Mouse (Mus musculus): ENCODE results near the gene Lamtor3. TPM values are rescaled to one million over a fixed set of nuclear protein-coding genes. Genes with fewer than 3 reads are reported as not detected.

The Lamtor3 gene
- polyA plus RNA-seq, 1 experiment from 2014 or later: 90.1 TPM

- Histone ChIP-seq H3K9me3 (no peaks in the 10 kb centered on the region), H3K36me3 (replicated peaks) (no peaks in the 10 kb centered on the region), H3K27ac (no peak overlapping the region), H3K27me3 (ENCODE audit: poor library complexity, severe bottlenecking) (no peaks in the 10 kb centered on the region), H3K4me1 (peaks cover 28% of the 10 kb centered on the region), H3K4me3 (no peak overlapping the region)
- DNase-seq (ENCODE audit: extremely low spot score, low spot score): no peak
- 95% methylated on average over 7 of the region's 7 CpGs for WGBS
Observed at GRCm38 (mm10) chr3:137972989-137973388, 54.7 kb downstream of the Lamtor3 start.

GRCm38 (mm10) chr3:137974306-137974705 is 56.0 kb downstream of the Lamtor3 start:
- DNase-seq (ENCODE audit: extremely low spot score, low spot score): no peak
- Histone ChIP-seq H3K4me3 (no peak overlapping the region), H3K27me3 (ENCODE audit: poor library complexity, severe bottlenecking) (no peaks in the 10 kb centered on the region), H3K36me3 (replicated peaks) (no peaks in the 10 kb centered on the region), H3K9me3 (no peaks in the 10 kb centered on the region), H3K27ac (no peak overlapping the region), H3K4me1 (peaks cover 35% of the 10 kb centered on the region)
- 86% methylated on average over 8 of the region's 8 CpGs for WGBS

GRCm38 (mm10) chr3:137975435-137975834 is 57.1 kb downstream of the Lamtor3 start:
- Histone ChIP-seq H3K27ac (no peak overlapping the region), H3K36me3 (replicated peaks) (no peaks in the 10 kb centered on the region), H3K27me3 (ENCODE audit: poor library complexity, severe bottlenecking) (0 out of 2 replicates have a peak, but pooled peaks cover 2% of the 10 kb centered on the region), H3K4me3 (no peak overlapping the region), H3K9me3 (no peaks in the 10 kb centered on the region), H3K4me1 (peaks cover 34% of the 10 kb centered on the region)
- WGBS: 83% methylated on average over 7 of the region's 7 CpGs
- DNase-seq (ENCODE audit: extremely low spot score, low spot score): no peak

GRCm38 (mm10) chr3:137975856-137976423 is 57.6 kb downstream of the Lamtor3 start:
- Histone ChIP-seq H3K27ac (no peak overlapping the region), H3K4me1 (peaks cover 39% of the 10 kb centered on the region), H3K9me3 (no peaks in the 10 kb centered on the region), H3K36me3 (replicated peaks) (no peaks in the 10 kb centered on the region), H3K4me3 (no peak overlapping the region), H3K27me3 (ENCODE audit: poor library complexity, severe bottlenecking) (0 out of 2 replicates have a peak, but pooled peaks cover 4% of the 10 kb centered on the region)
- 91% methylated on average over 17 of the region's 17 CpGs for WGBS
- no peak for DNase-seq (ENCODE audit: extremely low spot score, low spot score)

- Histone ChIP-seq H3K9me3 (no peaks in the 10 kb centered on the region), H3K27ac (peak overlapping the region; percentile 86), H3K36me3 (replicated peaks) (no peaks in the 10 kb centered on the region), H3K4me3 (0 out of 2 replicates have a peak overlapping the region, but pooled peaks have one; percentile 3), H3K4me1 (peaks cover 47% of the 10 kb centered on the region), H3K27me3 (ENCODE audit: poor library complexity, severe bottlenecking) (0 out of 2 replicates have a peak, but pooled peaks cover 4% of the 10 kb centered on the region)
- peak; percentile 64 for DNase-seq (ENCODE audit: extremely low spot score, low spot score)
- WGBS: 17% methylated on average over 9 of the region's 9 CpGs
Observed at GRCm38 (mm10) chr3:137976943-137977628, 58.8 kb downstream of the Lamtor3 start.

GRCm38 (mm10) chr3:137977629-137978041 is 59.3 kb downstream of the Lamtor3 start:
- WGBS: 15% methylated on average over 6 of the region's 6 CpGs
- H3K27ac ChIP-seq: peak overlapping the region; percentile 86
- H3K4me3 ChIP-seq: 0 out of 2 replicates have a peak overlapping the region, but pooled peaks have one; percentile 3
- no peaks in the 10 kb centered on the region for H3K9me3 ChIP-seq
- H3K27me3 ChIP-seq (ENCODE audit: poor library complexity, severe bottlenecking): 0 out of 2 replicates have a peak, but pooled peaks cover 4% of the 10 kb centered on the region
- peaks cover 47% of the 10 kb centered on the region for H3K4me1 ChIP-seq
- no peaks in the 10 kb centered on the region for H3K36me3 ChIP-seq (replicated peaks)
- DNase-seq (ENCODE audit: extremely low spot score, low spot score): peak; percentile 44

- Histone ChIP-seq H3K4me3 (no peak overlapping the region), H3K9me3 (no peaks in the 10 kb centered on the region), H3K27me3 (ENCODE audit: poor library complexity, severe bottlenecking) (0 out of 2 replicates have a peak, but pooled peaks cover 4% of the 10 kb centered on the region), H3K36me3 (replicated peaks) (no peaks in the 10 kb centered on the region), H3K4me1 (peaks cover 47% of the 10 kb centered on the region), H3K27ac (peak overlapping the region; percentile 86; the same call in 1 of the 2 replicates)
- 69% methylated on average over 5 of the region's 5 CpGs for WGBS
- no peak for DNase-seq (ENCODE audit: extremely low spot score, low spot score)
Observed at GRCm38 (mm10) chr3:137978233-137978632, 59.9 kb downstream of the Lamtor3 start.

Other genes with a start within 250 kb of the Lamtor3 start
- not detected in 2 replicates for gene Gm21962, start 247.0 kb upstream of the Lamtor3 start, polyA plus RNA-seq (2016; fragmentation: Nextera tagmentation; extraction: Ambion mirVana)
- gene H2afz, start 54.0 kb upstream of the Lamtor3 start, polyA plus RNA-seq (2016; fragmentation: Nextera tagmentation; extraction: Ambion mirVana): 3,633 and 3,684 TPM in 2 replicates
- gene Dnajb14, start 50.8 kb upstream of the Lamtor3 start, polyA plus RNA-seq (2016; fragmentation: Nextera tagmentation; extraction: Ambion mirVana): 5.3 and 5.5 TPM in 2 replicates
- gene Dapp1, start 63.0 kb downstream of the Lamtor3 start, polyA plus RNA-seq (2016; fragmentation: Nextera tagmentation; extraction: Ambion mirVana): 2.2 and 3.5 TPM in 2 replicates
- gene 1110002E22Rik, start 146.5 kb downstream of the Lamtor3 start, polyA plus RNA-seq (2016; fragmentation: Nextera tagmentation; extraction: Ambion mirVana): 0.02 TPM in 1 of 2 replicates, not detected in the other
- not detected in 2 replicates for gene Gm5105, start 148.9 kb downstream of the Lamtor3 start, polyA plus RNA-seq (2016; fragmentation: Nextera tagmentation; extraction: Ambion mirVana)
- 19.7 and 20.1 TPM in 2 replicates for gene Trmt10a, start 224.9 kb downstream of the Lamtor3 start, polyA plus RNA-seq (2016; fragmentation: Nextera tagmentation; extraction: Ambion mirVana)
- 11.1 and 11.4 TPM in 2 replicates for gene Mttp, start 226.5 kb downstream of the Lamtor3 start, polyA plus RNA-seq (2016; fragmentation: Nextera tagmentation; extraction: Ambion mirVana)